Mouse (Mus musculus) heart, adult 2 months (tissue): ENCODE measurements around the gene Hemgn.

Source experiments
- CTCF ChIP-seq: fragments of 200-600 bp; IDR thresholded peaks from 2 replicates; pipeline ENCODE4 v1.8.1; 2022; ENCODE audit warnings: antibody characterized with exemption, mild to moderate bottlenecking, moderate library complexity
- EP300 ChIP-seq: fragments of 200-500 bp; IDR thresholded peaks from 2 replicates; pipeline ENCODE4 v1.6.1; 2011; ENCODE audit warnings: low read depth, low read length, control low read depth; ENCODE audit not compliant: insufficient read depth
- POLR2A ChIP-seq: fragments of 200-500 bp; IDR thresholded peaks from 2 replicates; pipeline ENCODE4 v1.6.1; 2011; ENCODE audit warnings: mild to moderate bottlenecking, low read depth, low read length, control low read depth; ENCODE audit not compliant: insufficient read depth

DNA sequence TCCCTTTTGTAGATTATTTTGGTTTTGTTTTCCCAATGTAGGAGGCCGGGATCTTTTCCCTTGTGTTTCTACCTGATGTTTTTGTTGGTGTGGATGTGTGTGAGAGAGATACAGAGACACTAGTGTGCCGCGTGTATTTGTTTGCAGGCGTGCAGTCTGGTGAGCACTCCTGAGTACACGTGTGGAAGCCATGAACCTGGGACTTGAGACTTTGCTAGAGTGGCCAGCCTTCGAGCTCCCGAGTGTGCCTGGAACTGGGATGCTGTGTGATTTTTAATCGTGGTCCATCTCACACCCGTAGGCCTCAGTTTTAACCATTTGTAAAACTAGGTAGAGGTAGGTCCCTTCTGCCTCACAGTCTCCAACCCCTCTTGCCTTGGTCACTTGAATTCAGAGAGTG is 64.4 kb downstream of the Hemgn start:
- TF ChIP-seq CTCF (no peak), EP300 (no peak), POLR2A (no peak)
